Mouse (Mus musculus) C2C12 (cell line): ENCODE measurements around the gene Fbn1.

Experiments
- CEBPB ChIP-seq: IDR thresholded peaks from one replicate; pipeline ENCODE4 v1.6.1; 2011; ENCODE audit warnings: low read depth, mild to moderate bottlenecking, control low read depth, moderate library complexity
- CTCF ChIP-seq: IDR thresholded peaks from one replicate; pipeline ENCODE4 v1.5.1; 2011; ENCODE audit not compliant: control insufficient read depth, insufficient read depth, insufficient read length
- FOSL1 ChIP-seq: IDR thresholded peaks from one replicate; pipeline ENCODE4 v1.8.0; 2011; ENCODE audit warnings: mild to moderate bottlenecking, low read length; ENCODE audit not compliant: poor library complexity, insufficient read depth, severe bottlenecking
- MAX ChIP-seq: IDR thresholded peaks from one replicate; pipeline ENCODE4 v1.6.1; 2011; ENCODE audit warnings: mild to moderate bottlenecking, control low read depth
- MYOD1 ChIP-seq: IDR thresholded peaks from one replicate; pipeline ENCODE4 v1.6.1; 2011; ENCODE audit warnings: low read depth; ENCODE audit not compliant: control insufficient read depth, insufficient read length
- MYOG ChIP-seq: IDR thresholded peaks from one replicate; pipeline ENCODE4 v1.6.1; 2011; ENCODE audit not compliant: control insufficient read depth, insufficient read length; ENCODE audit errors: extremely low read depth
- USF1 ChIP-seq: IDR thresholded peaks from one replicate; pipeline ENCODE4 v1.6.1; 2011; ENCODE audit warnings: low read depth, mild to moderate bottlenecking, control low read depth, moderate library complexity

GRCm38 (mm10) chr2:125314169-125314925, 193.4 kb downstream of the Fbn1 start:
- no peak for TF ChIP-seq USF1
- no peak for TF ChIP-seq CTCF
- TF ChIP-seq MYOD1, result no peak
- no peak for TF ChIP-seq MYOG
- TF ChIP-seq FOSL1, result no peak
- no peak for TF ChIP-seq MAX
- TF ChIP-seq CEBPB, result no peak
